Mouse (Mus musculus): Measurements from ENCODE around the gene Thop1.

The Thop1 gene

DNA sequence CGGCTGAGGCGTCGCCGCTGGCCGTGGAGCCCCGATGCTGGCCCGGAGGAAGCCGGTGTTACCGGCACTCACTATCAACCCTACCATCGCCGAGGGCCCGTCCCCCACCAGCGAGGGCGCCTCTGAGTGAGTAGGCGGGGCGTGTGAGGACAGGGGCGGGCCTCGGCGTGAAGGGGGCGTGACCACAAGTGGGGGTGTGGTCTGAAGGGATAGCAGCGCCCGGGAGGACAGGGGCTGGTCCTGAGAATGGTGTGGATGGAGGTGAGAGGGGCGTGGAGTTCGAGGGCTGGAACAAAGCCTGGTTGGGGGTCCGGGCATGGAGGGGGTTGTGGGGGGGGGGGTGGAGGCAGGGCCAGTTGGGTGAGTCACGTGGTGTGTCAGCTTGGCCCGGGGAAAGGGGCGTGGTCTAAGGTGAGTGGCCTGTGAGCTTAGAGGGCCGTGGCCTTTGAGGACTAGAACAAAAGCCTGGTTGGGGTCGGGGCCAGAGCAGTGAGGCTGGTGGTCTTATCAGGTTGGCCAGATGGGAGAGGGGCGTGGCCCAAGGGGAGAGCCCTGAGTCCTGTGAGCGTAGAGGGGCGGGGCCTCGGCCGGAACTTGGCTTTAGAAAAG is 36.4 kb downstream of the Thop1 start:
- no peak for DNase-seq (ENCODE audit: low read depth, low spot score)

DNA sequence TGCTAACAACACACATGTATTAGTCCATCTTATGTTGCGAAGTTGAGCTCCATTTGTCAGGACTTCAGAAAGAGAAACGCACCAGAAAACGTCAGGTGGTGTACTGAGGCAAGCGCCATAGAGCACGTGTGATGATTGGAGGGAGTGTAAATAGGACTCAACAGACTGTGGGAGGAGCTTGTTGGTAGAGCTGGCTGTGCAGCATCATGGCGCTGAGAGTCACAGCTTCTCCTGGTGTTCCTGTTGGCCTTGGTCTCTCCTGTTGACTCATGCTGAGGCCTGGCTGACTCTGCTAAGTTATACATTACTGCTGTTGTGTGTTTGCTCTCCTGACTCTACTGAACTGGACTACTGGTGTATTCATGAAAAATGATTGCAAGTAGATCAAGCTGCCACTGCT is 43.1 kb downstream of the Thop1 start:
- DNase-seq (ENCODE audit: low read depth, low spot score), result no peak

DNA sequence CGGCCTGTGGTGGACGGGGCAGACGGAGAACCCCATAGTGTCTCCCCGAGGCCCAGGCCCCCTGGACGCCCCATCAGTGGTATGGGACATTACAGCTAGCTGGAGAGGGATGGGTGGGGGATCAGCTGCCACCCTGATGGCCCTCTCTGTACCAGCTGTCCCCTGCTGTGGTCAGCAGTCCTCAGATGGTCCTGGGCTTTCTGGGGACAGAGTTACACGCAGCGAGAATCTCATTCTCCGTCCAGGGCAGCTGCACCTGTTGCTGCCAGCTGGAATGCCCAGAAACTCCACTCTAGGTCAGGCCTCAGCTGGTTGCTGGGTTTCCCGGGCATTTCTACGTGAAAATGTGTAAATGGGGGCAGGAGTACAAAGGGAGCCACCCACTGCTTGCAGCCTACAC is 49.8 kb downstream of the Thop1 start:
- no peak for DNase-seq (ENCODE audit: low read depth, low spot score)

DNA sequence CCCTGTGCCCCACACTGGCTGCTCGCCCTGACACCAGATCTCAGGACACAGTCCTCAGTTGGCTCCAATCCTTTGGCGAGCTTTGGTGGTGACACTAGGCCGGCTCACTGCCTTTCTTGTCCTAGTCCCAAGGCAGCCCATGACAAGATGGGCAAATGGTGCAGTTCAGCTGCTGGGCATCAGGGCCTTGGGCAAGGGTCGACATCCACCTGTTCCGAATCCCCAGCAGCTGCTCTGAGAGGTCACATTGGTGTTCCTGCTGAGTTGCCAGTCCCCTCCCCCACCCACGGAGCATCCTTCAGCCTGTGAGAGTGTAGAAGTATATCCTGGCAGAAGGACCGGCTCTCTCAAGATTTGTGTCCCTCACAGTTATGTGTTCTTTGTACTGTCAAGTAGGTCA is 50.8 kb downstream of the Thop1 start:
- no peak for DNase-seq (ENCODE audit: low read depth, low spot score)

DNA sequence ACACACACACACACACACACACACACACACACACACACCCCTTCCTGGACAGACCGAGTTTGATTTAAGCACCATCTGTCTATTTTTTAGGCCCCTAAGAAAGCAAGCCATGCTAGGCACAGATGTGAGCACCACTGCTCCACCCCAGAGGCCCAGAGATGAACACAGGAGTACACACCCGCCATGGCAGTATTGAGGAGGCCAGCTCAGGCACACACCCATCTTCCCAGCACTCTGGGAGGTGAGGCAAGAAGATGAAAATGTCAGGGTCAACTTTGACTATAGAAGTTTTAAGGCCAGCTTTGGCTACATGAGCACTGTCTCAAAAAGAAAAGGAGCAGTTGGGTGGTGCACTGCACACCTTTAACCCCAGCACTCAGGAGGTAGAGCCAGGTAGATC is 53.1 kb downstream of the Thop1 start:
- DNase-seq (ENCODE audit: low read depth, low spot score), result no peak

DNA sequence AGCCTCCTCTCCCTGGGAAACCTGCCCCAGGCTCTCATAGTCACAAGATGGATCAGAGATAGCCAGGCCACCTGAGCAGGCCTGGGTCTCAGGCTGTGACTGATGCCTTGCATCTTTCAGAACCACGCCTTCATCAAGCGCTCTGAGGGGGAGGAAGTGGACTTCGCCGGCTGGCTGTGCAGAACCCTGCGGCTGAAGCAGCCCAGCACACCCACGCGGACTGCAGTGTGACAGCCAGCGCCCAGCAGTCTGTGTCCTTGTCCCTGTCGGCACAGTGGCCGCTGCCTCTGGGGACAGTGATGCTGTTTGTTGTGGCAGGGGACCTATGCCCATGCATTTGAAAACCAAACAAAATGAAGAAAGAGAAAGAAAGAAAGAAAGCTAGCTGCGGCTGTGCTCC is 53.7 kb downstream of the Thop1 start:
- no peak for DNase-seq (ENCODE audit: low read depth, low spot score)
